Mouse (Mus musculus): ENCODE data around the gene Rpgr. TPM values are rescaled to one million over a fixed set of nuclear protein-coding genes. Genes with fewer than 3 reads are reported as not detected.

The Rpgr gene
- polyA plus RNA-seq, 1 experiment from 2014 or later: 29.3 TPM

GRCm38 (mm10) chrX:10063361-10063760, 153.4 kb downstream of the Rpgr start:
- no peak for ATAC-seq
- H3K27me3 ChIP-seq (replicated peaks; ENCODE audit: control insufficient read depth, insufficient read depth, low read length): no peaks in the 10 kb centered on the region
- H3K9ac ChIP-seq (ENCODE audit: low read depth, low read length): no peak overlapping the region
- H3K4me1 ChIP-seq (ENCODE audit: control insufficient read depth, insufficient read depth, low read depth, low read length): no peaks in the 10 kb centered on the region
- H3K4me3 ChIP-seq (ENCODE audit: low read length): no peak overlapping the region
- H3K4me2 ChIP-seq (ENCODE audit: low read length): no peak overlapping the region
- H3K36me3 ChIP-seq (ENCODE audit: control insufficient read depth, insufficient read depth, low read length): no peaks in the 10 kb centered on the region
- WGBS: 93% methylated on average over 2 of the region's 2 CpGs
- no peak overlapping the region for H3K27ac ChIP-seq (ENCODE audit: low read depth, low read length)
- no peaks in the 10 kb centered on the region for H3K9me3 ChIP-seq (ENCODE audit: control insufficient read depth, low read length)

GRCm38 (mm10) chrX:10062201-10062600, 154.5 kb downstream of the Rpgr start:
- Histone ChIP-seq H3K4me1 (ENCODE audit: control insufficient read depth, insufficient read depth, low read depth, low read length) (no peaks in the 10 kb centered on the region), H3K9ac (ENCODE audit: low read depth, low read length) (no peak overlapping the region), H3K27ac (ENCODE audit: low read depth, low read length) (no peak overlapping the region), H3K4me2 (ENCODE audit: low read length) (no peak overlapping the region), H3K36me3 (ENCODE audit: control insufficient read depth, insufficient read depth, low read length) (no peaks in the 10 kb centered on the region), H3K9me3 (ENCODE audit: control insufficient read depth, low read length) (no peaks in the 10 kb centered on the region), H3K4me3 (ENCODE audit: low read length) (no peak overlapping the region), H3K27me3 (replicated peaks; ENCODE audit: control insufficient read depth, insufficient read depth, low read length) (no peaks in the 10 kb centered on the region)
- ATAC-seq: no peak
- 63% methylated on average over 4 of the region's 4 CpGs for WGBS

GRCm38 (mm10) chrX:10034666-10035065, 182.1 kb downstream of the Rpgr start:
- Histone ChIP-seq H3K9ac (ENCODE audit: low read depth, low read length) (no peak overlapping the region), H3K9me3 (ENCODE audit: control insufficient read depth, low read length) (no peaks in the 10 kb centered on the region), H3K27me3 (replicated peaks; ENCODE audit: control insufficient read depth, insufficient read depth, low read length) (no peaks in the 10 kb centered on the region), H3K4me1 (ENCODE audit: control insufficient read depth, insufficient read depth, low read depth, low read length) (no peaks in the 10 kb centered on the region), H3K36me3 (ENCODE audit: control insufficient read depth, insufficient read depth, low read length) (no peaks in the 10 kb centered on the region), H3K27ac (ENCODE audit: low read depth, low read length) (no peak overlapping the region), H3K4me3 (ENCODE audit: low read length) (no peak overlapping the region), H3K4me2 (ENCODE audit: low read length) (no peak overlapping the region)
- no peak for ATAC-seq

Other genes with a start within 250 kb of the Rpgr start
- gene Srpx, start 99.2 kb downstream of the Rpgr start, polyA plus RNA-seq (2015; fragmentation: Nextera tagmentation; extraction: Ambion mirVana): 3.9 and 4.9 TPM in 2 replicates
- gene Otc, start 35.4 kb upstream of the Rpgr start, polyA plus RNA-seq (2015; fragmentation: Nextera tagmentation; extraction: Ambion mirVana): 0.06 TPM in 1 of 2 replicates, not detected in the other

All from hindbrain, embryonic 16.5 days (tissue).